Mouse (Mus musculus): Measurements from ENCODE around the gene Tssk1. TPM values are rescaled to one million over a fixed set of nuclear protein-coding genes. Genes with fewer than 3 reads are reported as not detected.
A peak's percentile ranks its signal among the peaks of the same experiment; 100 is the strongest.

Gene Tssk1
- polyA plus RNA-seq, 1 experiment: 0.10 TPM

GRCm38 (mm10) chr16:17933594-17934444 is 39.8 kb downstream of the Tssk1 start:
- no peaks in the 10 kb centered on the region for H3K4me1 ChIP-seq (ENCODE audit: control insufficient read depth, insufficient read depth, low read length)
- TF ChIP-seq CTCF (IDR thresholded peaks at IDR 0.05; ENCODE audit: extremely low read depth, insufficient read depth, low read length) (no peak), POLR2A (IDR thresholded peaks at IDR 0.05; ENCODE audit: extremely low read depth, insufficient read depth, low read length) (no peak)
- H3K27ac ChIP-seq (ENCODE audit: insufficient read depth, low read length): no peak overlapping the region
- no peak overlapping the region for H3K4me3 ChIP-seq (ENCODE audit: insufficient read depth, low read length)

GRCm38 (mm10) chr16:17934445-17934910 is 40.5 kb downstream of the Tssk1 start:
- H3K4me3 ChIP-seq (ENCODE audit: insufficient read depth, low read length): no peak overlapping the region
- TF ChIP-seq CTCF (IDR thresholded peaks at IDR 0.05; ENCODE audit: extremely low read depth, insufficient read depth, low read length) (no peak), POLR2A (IDR thresholded peaks at IDR 0.05; ENCODE audit: extremely low read depth, insufficient read depth, low read length) (no peak)
- no peaks in the 10 kb centered on the region for H3K4me1 ChIP-seq (ENCODE audit: control insufficient read depth, insufficient read depth, low read length)
- H3K27ac ChIP-seq (ENCODE audit: insufficient read depth, low read length): no peak overlapping the region

GRCm38 (mm10) chr16:17936776-17937175 is 42.8 kb downstream of the Tssk1 start:
- Histone ChIP-seq H3K27ac (ENCODE audit: insufficient read depth, low read length) (no peak overlapping the region), H3K4me1 (ENCODE audit: control insufficient read depth, insufficient read depth, low read length) (no peaks in the 10 kb centered on the region), H3K4me3 (ENCODE audit: insufficient read depth, low read length) (no peak overlapping the region)
- TF ChIP-seq CTCF (IDR thresholded peaks at IDR 0.05; ENCODE audit: extremely low read depth, insufficient read depth, low read length) (no peak), POLR2A (IDR thresholded peaks at IDR 0.05; ENCODE audit: extremely low read depth, insufficient read depth, low read length) (no peak)

GRCm38 (mm10) chr16:17938187-17938586 is 44.2 kb downstream of the Tssk1 start:
- no peaks in the 10 kb centered on the region for H3K4me1 ChIP-seq (ENCODE audit: control insufficient read depth, insufficient read depth, low read length)
- TF ChIP-seq POLR2A (IDR thresholded peaks at IDR 0.05; ENCODE audit: extremely low read depth, insufficient read depth, low read length) (no peak), CTCF (IDR thresholded peaks at IDR 0.05; ENCODE audit: extremely low read depth, insufficient read depth, low read length) (no peak)
- H3K4me3 ChIP-seq (ENCODE audit: insufficient read depth, low read length): no peak overlapping the region

DNA sequence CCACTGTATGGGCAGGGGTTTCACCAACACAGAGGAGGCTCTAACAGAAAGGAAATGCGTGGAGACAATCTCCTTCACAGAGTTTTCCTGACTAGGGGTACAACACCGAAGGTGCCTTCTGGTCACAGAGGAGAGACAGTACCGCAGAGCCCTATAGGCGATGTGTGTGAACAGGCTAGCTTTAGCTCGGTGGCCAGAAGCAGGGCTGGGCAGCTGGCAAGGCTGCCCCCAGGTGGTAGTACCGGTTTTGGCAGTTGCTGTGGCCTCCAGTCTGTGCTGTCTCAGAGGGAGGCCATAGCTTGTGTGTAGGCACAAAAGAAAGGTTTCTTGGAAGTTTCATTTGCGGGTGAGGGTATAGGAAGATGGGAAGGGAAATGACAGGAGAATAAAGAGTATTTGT is 44.8 kb downstream of the Tssk1 start:
- Histone ChIP-seq H3K4me1 (ENCODE audit: control insufficient read depth, insufficient read depth, low read length) (no peaks in the 10 kb centered on the region), H3K4me3 (ENCODE audit: insufficient read depth, low read length) (no peak overlapping the region), H3K27ac (ENCODE audit: insufficient read depth, low read length) (no peak overlapping the region)
- TF ChIP-seq POLR2A (IDR thresholded peaks at IDR 0.05; ENCODE audit: extremely low read depth, insufficient read depth, low read length) (no peak), CTCF (IDR thresholded peaks at IDR 0.05; ENCODE audit: extremely low read depth, insufficient read depth, low read length) (peak; percentile 59)

More at GRCm38 (mm10) chr16:17938187-17938586, 44.2 kb downstream of the Tssk1 start:
- no peak overlapping the region for H3K27ac ChIP-seq (ENCODE audit: insufficient read depth, low read length)

GRCm38 (mm10) chr16:17939255-17939751 is 45.3 kb downstream of the Tssk1 start:
- no peak overlapping the region for H3K27ac ChIP-seq (ENCODE audit: insufficient read depth, low read length)
- H3K4me1 ChIP-seq (ENCODE audit: control insufficient read depth, insufficient read depth, low read length): no peaks in the 10 kb centered on the region
- TF ChIP-seq POLR2A (IDR thresholded peaks at IDR 0.05; ENCODE audit: extremely low read depth, insufficient read depth, low read length) (no peak), CTCF (IDR thresholded peaks at IDR 0.05; ENCODE audit: extremely low read depth, insufficient read depth, low read length) (no peak)
- no peak overlapping the region for H3K4me3 ChIP-seq (ENCODE audit: insufficient read depth, low read length)

DNA sequence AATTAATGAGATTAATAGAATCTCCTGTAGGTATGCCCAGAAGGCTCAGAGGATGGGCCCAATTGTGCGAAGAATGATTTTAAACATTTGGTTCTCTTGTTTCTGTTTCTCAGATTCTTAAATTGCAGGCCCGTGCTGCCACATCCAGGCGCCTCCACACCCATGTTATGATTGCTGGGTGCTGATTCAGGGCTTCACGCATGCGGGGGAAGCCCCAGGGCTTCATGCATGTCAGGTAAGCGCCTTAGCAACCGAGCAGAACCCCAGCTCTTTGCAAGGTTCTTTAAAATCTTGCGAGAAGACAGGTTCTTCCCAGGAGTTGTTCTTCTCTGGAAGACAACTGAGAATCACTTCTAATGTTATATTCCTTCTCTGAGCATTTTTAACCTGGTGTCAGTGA is 49.4 kb downstream of the Tssk1 start:
- Histone ChIP-seq H3K27ac (ENCODE audit: insufficient read depth, low read length) (no peak overlapping the region), H3K4me1 (ENCODE audit: control insufficient read depth, insufficient read depth, low read length) (no peaks in the 10 kb centered on the region), H3K4me3 (ENCODE audit: insufficient read depth, low read length) (no peak overlapping the region)
- TF ChIP-seq CTCF (IDR thresholded peaks at IDR 0.05; ENCODE audit: extremely low read depth, insufficient read depth, low read length): no peak
- TF ChIP-seq POLR2A (IDR thresholded peaks at IDR 0.05; ENCODE audit: extremely low read depth, insufficient read depth, low read length): no peak

GRCm38 (mm10) chr16:17945081-17945831 is 51.2 kb downstream of the Tssk1 start:
- TF ChIP-seq CTCF (IDR thresholded peaks at IDR 0.05; ENCODE audit: extremely low read depth, insufficient read depth, low read length) (no peak), POLR2A (IDR thresholded peaks at IDR 0.05; ENCODE audit: extremely low read depth, insufficient read depth, low read length) (no peak)
- H3K4me3 ChIP-seq (ENCODE audit: insufficient read depth, low read length): no peak overlapping the region
- H3K4me1 ChIP-seq (ENCODE audit: control insufficient read depth, insufficient read depth, low read length): no peaks in the 10 kb centered on the region
- H3K27ac ChIP-seq (ENCODE audit: insufficient read depth, low read length): no peak overlapping the region

Other genes with a start within 250 kb of the Tssk1 start
- 33.0 and 39.9 TPM in 2 replicates for gene Ccdc74a, start 247.8 kb upstream of the Tssk1 start, polyA plus RNA-seq (2012; rRNA removed)
- gene Med15, start 161.3 kb upstream of the Tssk1 start, polyA plus RNA-seq (2012; rRNA removed): 65.9 and 67.5 TPM in 2 replicates
- gene Klhl22, start 134.6 kb upstream of the Tssk1 start, polyA plus RNA-seq (2012; rRNA removed): 107 and 126 TPM in 2 replicates
- gene Scarf2, start 96.9 kb upstream of the Tssk1 start, polyA plus RNA-seq (2012; rRNA removed): 3.5 and 3.7 TPM in 2 replicates
- 5.3 and 7.4 TPM in 2 replicates for gene B830017H08Rik, start 61.1 kb upstream of the Tssk1 start, polyA plus RNA-seq (2012; rRNA removed)
- 19.0 and 19.4 TPM in 2 replicates for gene Car15, start 55.9 kb upstream of the Tssk1 start, polyA plus RNA-seq (2012; rRNA removed)
- gene Gm20518, start 2.6 kb upstream of the Tssk1 start, polyA plus RNA-seq (2012; rRNA removed): 2.6 and 3.0 TPM in 2 replicates
- 81.0 and 83.6 TPM in 2 replicates for gene Dgcr2, start 4.3 kb downstream of the Tssk1 start, polyA plus RNA-seq (2012; rRNA removed)
- not detected in 2 replicates for gene Tssk2, start 4.4 kb downstream of the Tssk1 start, polyA plus RNA-seq (2012; rRNA removed)
- gene Ess2, start 17.1 kb downstream of the Tssk1 start, polyA plus RNA-seq (2012; rRNA removed): 39.7 and 46.3 TPM in 2 replicates
- gene Gsc2, start 20.8 kb downstream of the Tssk1 start, polyA plus RNA-seq (2012; rRNA removed): not detected in 2 replicates
- gene Slc25a1, start 34.0 kb downstream of the Tssk1 start, polyA plus RNA-seq (2012; rRNA removed): 56.5 and 62.5 TPM in 2 replicates
- gene Vpreb2, start 86.2 kb downstream of the Tssk1 start, polyA plus RNA-seq (2012; rRNA removed): not detected in 2 replicates
- 113 and 120 TPM in 2 replicates for gene Dgcr6, start 158.6 kb downstream of the Tssk1 start, polyA plus RNA-seq (2012; rRNA removed)
- gene Prodh, start 196.0 kb downstream of the Tssk1 start, polyA plus RNA-seq (2012; rRNA removed): 72.7 and 86.0 TPM in 2 replicates
- gene Rtn4r, start 233.4 kb downstream of the Tssk1 start, polyA plus RNA-seq (2012; rRNA removed): 225 and 233 TPM in 2 replicates